Mouse (Mus musculus): Measurements from ENCODE around the gene Pmel. TPM values are rescaled to one million over a fixed set of nuclear protein-coding genes. Genes with fewer than 3 reads are reported as not detected.

The Pmel gene
- total RNA-seq, 1 experiment: 11.4 TPM

GRCm38 (mm10) chr10:128665307-128665706 lies 38.7 kb upstream of the Pmel start:
- H3K36me3 ChIP-seq (ENCODE audit: control insufficient read depth, insufficient read depth, low read length, poor library complexity, severe bottlenecking): no peaks in the 10 kb centered on the region
- H3K27ac ChIP-seq (ENCODE audit: insufficient read depth, low read depth, low read length, poor library complexity, severe bottlenecking): no peak overlapping the region
- TF ChIP-seq ZNF384 (IDR thresholded peaks at IDR 0.05; ENCODE audit: low read depth, low read length) (no peak), ZC3H11A (IDR thresholded peaks at IDR 0.05; ENCODE audit: borderline replicate concordance, low read depth, low read length) (no peak), MAFK (IDR thresholded peaks at IDR 0.05; ENCODE audit: insufficient read depth, low read depth, low read length) (no peak), HCFC1 (IDR thresholded peaks at IDR 0.05; ENCODE audit: borderline replicate concordance, insufficient read depth, low read length) (no peak), CHD2 (IDR thresholded peaks at IDR 0.05; ENCODE audit: low read depth, low read length) (no peak)
- in situ Hi-C loops (cut with MboI; ENCODE audit: low sequenced_read_pairs in 2 of 2, unreplicated experiment in 2 of 2): no loop called here
- no peak for DNase-seq (ENCODE audit: low read depth, low spot score)
- no peak overlapping the region for H3K4me3 ChIP-seq (ENCODE audit: insufficient read depth in 1 of 2, low read depth in 1 of 2, low read length in 2 of 2, poor library complexity in 1 of 2, severe bottlenecking in 1 of 2)
- H3K9me3 ChIP-seq (ENCODE audit: control insufficient read depth, insufficient read depth, low read depth, low read length): no peaks in the 10 kb centered on the region
- no peak overlapping the region for H3K9ac ChIP-seq (ENCODE audit: insufficient read depth, low read depth, low read length, poor library complexity, severe bottlenecking)
- H3K4me1 ChIP-seq (ENCODE audit: control insufficient read depth in 2 of 2, insufficient read depth in 2 of 2, low read length in 2 of 2, poor library complexity in 1 of 2): no peaks in the 10 kb centered on the region; a peak in 2 of 4 replicates

GRCm38 (mm10) chr10:128665806-128666205 lies 38.2 kb upstream of the Pmel start:
- H3K9ac ChIP-seq (ENCODE audit: insufficient read depth, low read depth, low read length, poor library complexity, severe bottlenecking): no peak overlapping the region
- H3K9me3 ChIP-seq (ENCODE audit: control insufficient read depth, insufficient read depth, low read depth, low read length): no peaks in the 10 kb centered on the region
- H3K4me3 ChIP-seq (ENCODE audit: insufficient read depth in 1 of 2, low read depth in 1 of 2, low read length in 2 of 2, poor library complexity in 1 of 2, severe bottlenecking in 1 of 2): no peak overlapping the region
- H3K36me3 ChIP-seq (ENCODE audit: control insufficient read depth, insufficient read depth, low read length, poor library complexity, severe bottlenecking): no peaks in the 10 kb centered on the region
- TF ChIP-seq ZNF384 (IDR thresholded peaks at IDR 0.05; ENCODE audit: low read depth, low read length): no peak
- TF ChIP-seq MAFK (IDR thresholded peaks at IDR 0.05; ENCODE audit: insufficient read depth, low read depth, low read length): no peak
- no peak for TF ChIP-seq ZC3H11A (IDR thresholded peaks at IDR 0.05; ENCODE audit: borderline replicate concordance, low read depth, low read length)
- TF ChIP-seq HCFC1 (IDR thresholded peaks at IDR 0.05; ENCODE audit: borderline replicate concordance, insufficient read depth, low read length): no peak
- no peak for TF ChIP-seq CHD2 (IDR thresholded peaks at IDR 0.05; ENCODE audit: low read depth, low read length)
- H3K4me1 ChIP-seq (ENCODE audit: control insufficient read depth in 2 of 2, insufficient read depth in 2 of 2, low read length in 2 of 2, poor library complexity in 1 of 2): no peaks in the 10 kb centered on the region; a peak in 2 of 4 replicates
- in situ Hi-C loops (cut with MboI; ENCODE audit: low sequenced_read_pairs in 2 of 2, unreplicated experiment in 2 of 2): no loop called here
- no peak overlapping the region for H3K27ac ChIP-seq (ENCODE audit: insufficient read depth, low read depth, low read length, poor library complexity, severe bottlenecking)
- DNase-seq (ENCODE audit: low read depth, low spot score): no peak

DNA sequence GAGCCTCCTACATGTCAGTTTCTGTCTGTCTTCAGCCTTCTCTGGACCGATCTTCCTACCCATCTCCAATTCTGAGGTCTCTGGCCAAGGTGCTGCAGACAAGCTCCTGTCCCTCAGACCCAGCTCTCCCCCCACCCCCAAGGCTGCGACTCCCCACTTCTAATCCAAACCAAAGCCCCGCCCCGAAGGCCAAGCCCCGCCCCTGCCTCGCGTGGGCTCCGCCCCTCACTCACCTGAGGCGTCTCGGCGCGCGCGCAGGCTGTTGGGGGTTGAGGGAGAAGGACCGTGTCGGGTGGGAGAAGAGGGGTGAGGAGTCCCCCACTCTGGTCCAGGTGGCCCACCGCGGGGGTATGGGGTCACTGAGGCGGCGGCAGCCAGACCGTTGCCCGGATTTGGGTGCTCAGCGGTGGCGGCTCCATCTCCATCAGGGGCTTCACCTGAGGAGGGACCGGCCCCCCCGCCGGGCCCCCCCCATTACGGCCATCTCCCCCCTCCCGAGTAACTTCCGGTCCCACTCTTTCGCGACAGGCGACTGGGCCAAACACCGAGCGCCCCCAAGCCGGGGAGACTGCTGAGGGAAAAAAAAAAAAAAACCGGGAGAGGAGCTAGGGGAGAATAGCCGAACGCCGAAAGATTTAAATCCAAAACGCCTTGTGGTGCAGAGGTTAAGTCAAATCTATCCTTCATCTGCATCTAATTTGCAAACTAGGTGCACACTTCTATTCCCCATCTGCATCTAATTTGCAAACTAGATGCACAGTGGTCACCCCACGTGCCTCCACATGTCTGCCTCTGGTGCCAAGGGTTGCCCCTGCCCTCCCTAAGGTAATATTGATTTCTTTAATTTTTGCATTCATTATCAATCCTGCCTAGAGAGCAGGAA lies 35.0 kb upstream of the Pmel start:
- Histone ChIP-seq H3K4me1 (ENCODE audit: control insufficient read depth in 2 of 2, insufficient read depth in 2 of 2, low read length in 2 of 2, poor library complexity in 1 of 2) (peaks cover 0 to 4% of the 10 kb centered on the region in 2 experiments; a peak in 2 of 4 replicates), H3K36me3 (ENCODE audit: control insufficient read depth, insufficient read depth, low read length, poor library complexity, severe bottlenecking) (no peaks in the 10 kb centered on the region), H3K4me3 (ENCODE audit: insufficient read depth in 1 of 2, low read depth in 1 of 2, low read length in 2 of 2, poor library complexity in 1 of 2, severe bottlenecking in 1 of 2) (peak overlapping the region; percentile 75 to 80), H3K27ac (ENCODE audit: insufficient read depth, low read depth, low read length, poor library complexity, severe bottlenecking) (peak overlapping the region; percentile 54), H3K9me3 (ENCODE audit: control insufficient read depth, insufficient read depth, low read depth, low read length) (no peaks in the 10 kb centered on the region), H3K9ac (ENCODE audit: insufficient read depth, low read depth, low read length, poor library complexity, severe bottlenecking) (peak overlapping the region; percentile 73)
- no peak for DNase-seq (ENCODE audit: low read depth, low spot score)
- no peak for TF ChIP-seq ZC3H11A (IDR thresholded peaks at IDR 0.05; ENCODE audit: borderline replicate concordance, low read depth, low read length)
- TF ChIP-seq HCFC1 (IDR thresholded peaks at IDR 0.05; ENCODE audit: borderline replicate concordance, insufficient read depth, low read length): peak; percentile 49; the same call in 1 of the 2 replicates
- TF ChIP-seq MAFK (IDR thresholded peaks at IDR 0.05; ENCODE audit: insufficient read depth, low read depth, low read length): 0 out of 2 replicates have a peak, but pooled peaks have one; percentile 33
- TF ChIP-seq ZNF384 (IDR thresholded peaks at IDR 0.05; ENCODE audit: low read depth, low read length): peak; percentile 100
- no peak for TF ChIP-seq CHD2 (IDR thresholded peaks at IDR 0.05; ENCODE audit: low read depth, low read length)
- in situ Hi-C loops (cut with MboI; ENCODE audit: low sequenced_read_pairs in 2 of 2, unreplicated experiment in 2 of 2): no loop called here

GRCm38 (mm10) chr10:128671148-128671547 lies 32.8 kb upstream of the Pmel start:
- in situ Hi-C loops (cut with MboI; ENCODE audit: low sequenced_read_pairs in 2 of 2, unreplicated experiment in 2 of 2): loop anchor here in 1 of 2 experiments (10.0 kb wide), 1 partner anchor 56 kb away; no protein-coding TSS in a partner anchor
- Histone ChIP-seq H3K9ac (ENCODE audit: insufficient read depth, low read depth, low read length, poor library complexity, severe bottlenecking) (no peak overlapping the region), H3K4me3 (ENCODE audit: insufficient read depth in 1 of 2, low read depth in 1 of 2, low read length in 2 of 2, poor library complexity in 1 of 2, severe bottlenecking in 1 of 2) (no peak overlapping the region), H3K27ac (ENCODE audit: insufficient read depth, low read depth, low read length, poor library complexity, severe bottlenecking) (no peak overlapping the region), H3K36me3 (ENCODE audit: control insufficient read depth, insufficient read depth, low read length, poor library complexity, severe bottlenecking) (no peaks in the 10 kb centered on the region), H3K4me1 (ENCODE audit: control insufficient read depth in 2 of 2, insufficient read depth in 2 of 2, low read length in 2 of 2, poor library complexity in 1 of 2) (peaks cover 0 to 4% of the 10 kb centered on the region in 2 experiments; a peak in 2 of 4 replicates), H3K9me3 (ENCODE audit: control insufficient read depth, insufficient read depth, low read depth, low read length) (no peaks in the 10 kb centered on the region)
- DNase-seq (ENCODE audit: low read depth, low spot score): no peak
- TF ChIP-seq HCFC1 (IDR thresholded peaks at IDR 0.05; ENCODE audit: borderline replicate concordance, insufficient read depth, low read length): no peak

Data from ES-E14 (cell line).